Mouse (Mus musculus) thymus, postnatal 0 days (tissue): ENCODE results near the gene Dlgap3. TPM values are rescaled to one million over a fixed set of nuclear protein-coding genes. Genes with fewer than 3 reads are reported as not detected.

Experiments
- DNase-seq: peaks from one replicate; pipeline ENCODE4 v3.0.0-alpha.2; 2015; ENCODE audit warnings: low spot score
- polyA plus RNA-seq: library from polyadenylated mRNA; unstranded; fragments of >200 nt; fragmentation: Nextera tagmentation; extraction: Ambion mirVana; gene quantifications from 2 replicates; pipeline ENCODE4 v1.2.1, GENCODE M21; 2015

Gene Dlgap3
- polyA plus RNA-seq, 1 experiment from 2014 or later, result 0.55 TPM

GRCm38 (mm10) chr4:127174075-127174899, 5.3 kb downstream of the Dlgap3 start:
- DNase-seq, result no peak

GRCm38 (mm10) chr4:127174900-127175278, 5.9 kb downstream of the Dlgap3 start:
- no peak for DNase-seq

- DNase-seq, result no peak
These were observed 9.0 kb downstream of the Dlgap3 start for GRCm38 (mm10) chr4:127177961-127178360.

GRCm38 (mm10) chr4:127178671-127179070, 9.7 kb downstream of the Dlgap3 start:
- no peak for DNase-seq

GRCm38 (mm10) chr4:127179469-127180449, 10.8 kb downstream of the Dlgap3 start:
- DNase-seq, result no peak

- no peak for DNase-seq
These were observed 11.4 kb downstream of the Dlgap3 start for GRCm38 (mm10) chr4:127180450-127180840.

GRCm38 (mm10) chr4:127181010-127181409, 12.0 kb downstream of the Dlgap3 start:
- no peak for DNase-seq

GRCm38 (mm10) chr4:127183867-127184266, 14.9 kb downstream of the Dlgap3 start:
- no peak for DNase-seq

GRCm38 (mm10) chr4:127190921-127191320, 21.9 kb downstream of the Dlgap3 start:
- DNase-seq, result no peak

GRCm38 (mm10) chr4:127192704-127193103, 23.7 kb downstream of the Dlgap3 start:
- no peak for DNase-seq

GRCm38 (mm10) chr4:127193378-127194155, 24.6 kb downstream of the Dlgap3 start:
- no peak for DNase-seq

GRCm38 (mm10) chr4:127194477-127195269, 25.7 kb downstream of the Dlgap3 start:
- DNase-seq, result no peak

- DNase-seq, result no peak
These were observed 29.6 kb downstream of the Dlgap3 start for GRCm38 (mm10) chr4:127198609-127199008.

GRCm38 (mm10) chr4:127199406-127199805, 30.4 kb downstream of the Dlgap3 start:
- DNase-seq, result no peak

GRCm38 (mm10) chr4:127200164-127200722, 31.2 kb downstream of the Dlgap3 start:
- DNase-seq, result no peak

- DNase-seq, result no peak
These were observed 32.0 kb downstream of the Dlgap3 start for GRCm38 (mm10) chr4:127200769-127201617.

- no peak for DNase-seq
These were observed 34.1 kb downstream of the Dlgap3 start for GRCm38 (mm10) chr4:127203081-127203480.

- no peak for DNase-seq
These were observed 42.3 kb downstream of the Dlgap3 start for GRCm38 (mm10) chr4:127211318-127211717.

- no peak for DNase-seq
These were observed 45.5 kb downstream of the Dlgap3 start for GRCm38 (mm10) chr4:127214510-127214909.
